Comparison of ENCODE assay signal across 7 mouse cellular contexts in genomic region chr15:93101881-93102280, GRCm38 (mm10).
"Had no signal": no experiment of that assay in that cellular context is flagged by ENCODE, and none has a peak within 500 bp of the region (broad histone marks: within the 10 kb centered on the region; RNA-seq: fewer than 3 reads in every experiment).

No protein-coding gene starts in this region.

- DNase-seq: liver, postnatal 0 days; lung, adult 2 months; lung, postnatal 14 days; lung, postnatal 36 days; thymus, adult 2 months; thymus, postnatal 25 days; thymus, postnatal 4 days had no signal
